Mouse (Mus musculus): Measurements from ENCODE around the gene 1190005I06Rik.

GRCm38 (mm10) chr8:120641245-120641644 is 6.2 kb downstream of the 1190005I06Rik start:
- TF ChIP-seq MAX (IDR thresholded peaks at IDR 0.05; ENCODE audit: low read depth) (no peak), TCF12 (IDR thresholded peaks at IDR 0.05; ENCODE audit: insufficient read depth, poor library complexity, severe bottlenecking) (no peak), POLR2A (IDR thresholded peaks at IDR 0.05; ENCODE audit: insufficient read length, low read depth) (no peak), TCF3 (IDR thresholded peaks at IDR 0.05; ENCODE audit: insufficient read length, low read depth) (no peak), MYOG (IDR thresholded peaks at IDR 0.05; ENCODE audit: control insufficient read depth in 1 of 3, insufficient read depth in 1 of 3, insufficient read length in 2 of 3, low read depth in 2 of 3) (no peak), E2F4 (IDR thresholded peaks at IDR 0.05; ENCODE audit: insufficient read depth) (no peak), REST (IDR thresholded peaks at IDR 0.05; ENCODE audit: insufficient read depth, insufficient read length) (no peak), POLR2AphosphoS2 (IDR thresholded peaks at IDR 0.05; ENCODE audit: insufficient read length, low read depth) (no peak), USF1 (IDR thresholded peaks at IDR 0.05; ENCODE audit: low read depth) (no peak), MYOD1 (IDR thresholded peaks at IDR 0.05; ENCODE audit: control insufficient read depth in 1 of 3, insufficient read length in 2 of 3, low read depth in 2 of 3) (no peak)
